Mouse (Mus musculus) macrophage (primary cell): ENCODE data around the gene Bcar3. TPM values are rescaled to one million over a fixed set of nuclear protein-coding genes. Genes with fewer than 3 reads are reported as not detected.
"Not testable (repeated sequence)": the region's sequence is repeated elsewhere in the genome, so short reads cannot be mapped to it uniquely, and the experiment has no call there.

Experiments
- H3K27ac ChIP-seq: fragments of 350-480 bp; formaldehyde crosslinking; 2 replicates; pipeline ENCODE4 v1.9.0; 2021
- H3K36me3 ChIP-seq: fragments of 350-480 bp; formaldehyde crosslinking; 2 replicates; pipeline ENCODE4 v1.9.0; 2021; ENCODE audit errors: inconsistent target
- H3K4me3 ChIP-seq: fragments of 350-480 bp; formaldehyde crosslinking; 2 replicates; pipeline ENCODE4 v1.9.0; 2021; ENCODE audit errors: inconsistent target
- H3K79me2 ChIP-seq: fragments of 350-480 bp; formaldehyde crosslinking; 2 replicates; pipeline ENCODE4 v1.9.0; 2021; ENCODE audit errors: inconsistent target
- WGBS: methylation state at CpG from one replicate; pipeline ENCODE4 v1.1.7; 2026; ENCODE audit warnings: inconsistent platforms; ENCODE audit not compliant: missing documents; 5-methylcytosine and 5-hydroxymethylcytosine counted together
- polyA plus RNA-seq: library from polyadenylated mRNA; stranded (reverse); fragments of 250-400 nt; gene quantifications from 3 replicates; pipeline ENCODE4 v1.2.4, GENCODE M21; 2018; ENCODE audit warnings: inconsistent platforms

Gene Bcar3
- polyA plus RNA-seq, 1 experiment from 2014 or later, result 14.2 TPM

- WGBS, result 1% methylated on average over 57 of the region's 57 CpGs
- H3K36me3 ChIP-seq, result peaks cover 39% of the 10 kb centered on the region
- H3K4me3 ChIP-seq, result peak within 1 kb of the TSS; percentile 95
- H3K79me2 ChIP-seq, result peaks cover 48% of the 10 kb centered on the region
- H3K27ac ChIP-seq, result peak within 1 kb of the TSS; percentile 51
Measured at GRCm38 (mm10) chr3:122274241-122275024, 19.5 kb upstream of the Bcar3 start, which contains the start of gene Dnttip2. Gene Dnttip2 (plus strand): TSS chr3:122274388.

GRCm38 (mm10) chr3:122275111-122275510 is 18.8 kb upstream of the Bcar3 start:
- H3K4me3 ChIP-seq, result peak overlapping the region; percentile 95
- H3K36me3 ChIP-seq, result peaks cover 45% of the 10 kb centered on the region
- peaks cover 50% of the 10 kb centered on the region for H3K79me2 ChIP-seq
- WGBS, result 83% methylated on average over 10 of the region's 10 CpGs
- H3K27ac ChIP-seq, result no peak overlapping the region

GRCm38 (mm10) chr3:122287195-122287594 is 6.7 kb upstream of the Bcar3 start:
- Histone ChIP-seq H3K4me3 (no peak overlapping the region), H3K27ac (no peak overlapping the region), H3K36me3 (peaks cover 32% of the 10 kb centered on the region), H3K79me2 (no peaks in the 10 kb centered on the region)
- WGBS, result 28% methylated on average over 5 of the region's 5 CpGs

GRCm38 (mm10) chr3:122288613-122289195 is 5.2 kb upstream of the Bcar3 start:
- H3K4me3 ChIP-seq, result no peak overlapping the region
- no peaks in the 10 kb centered on the region for H3K79me2 ChIP-seq
- WGBS, result 88% methylated on average over 5 of the region's 5 CpGs
- H3K36me3 ChIP-seq, result peaks cover 17% of the 10 kb centered on the region
- no peak overlapping the region for H3K27ac ChIP-seq

- H3K36me3 ChIP-seq, result peaks cover 11% of the 10 kb centered on the region
- H3K27ac ChIP-seq, H3K79me2 ChIP-seq, H3K4me3 ChIP-seq: not testable (repeated sequence)
- WGBS, result 87% methylated on average over 2 of the region's 4 CpGs
Measured at GRCm38 (mm10) chr3:122289344-122289743, 4.6 kb upstream of the Bcar3 start.

- no peaks in the 10 kb centered on the region for H3K79me2 ChIP-seq
- H3K4me3 ChIP-seq, result no peak overlapping the region
- 0% methylated on average over 7 of the region's 7 CpGs for WGBS
- no peaks in the 10 kb centered on the region for H3K36me3 ChIP-seq
- H3K27ac ChIP-seq, result peak overlapping the region; percentile 65
Measured at GRCm38 (mm10) chr3:122290696-122291095, 3.2 kb upstream of the Bcar3 start.

- WGBS, result 86% methylated on average over 12 of the region's 12 CpGs
- Histone ChIP-seq H3K79me2 (no peaks in the 10 kb centered on the region), H3K36me3 (no peaks in the 10 kb centered on the region), H3K27ac (peak overlapping the region; percentile 65), H3K4me3 (no peak overlapping the region)
Measured at GRCm38 (mm10) chr3:122291828-122292227, 2.1 kb upstream of the Bcar3 start.

- Histone ChIP-seq H3K4me3 (peak overlapping the region; percentile 4; the same call in 1 of the 2 replicates), H3K27ac (no peak overlapping the region), H3K79me2 (no peaks in the 10 kb centered on the region), H3K36me3 (no peaks in the 10 kb centered on the region)
- 17% methylated on average over 50 of the region's 54 CpGs for WGBS
Measured at GRCm38 (mm10) chr3:122292300-122293222, 1.4 kb upstream of the Bcar3 start.

- no peaks in the 10 kb centered on the region for H3K79me2 ChIP-seq
- H3K4me3 ChIP-seq, result peak overlapping the region; percentile 40
- under 1% methylated on average over 96 of the region's 105 CpGs for WGBS
- no peaks in the 10 kb centered on the region for H3K36me3 ChIP-seq
- H3K27ac ChIP-seq, result no peak overlapping the region
Measured at GRCm38 (mm10) chr3:122293223-122293953, 548 bp upstream of the Bcar3 start.

GRCm38 (mm10) chr3:122295511-122295910 is 1.6 kb downstream of the Bcar3 start:
- H3K36me3 ChIP-seq, result no peaks in the 10 kb centered on the region
- no peaks in the 10 kb centered on the region for H3K79me2 ChIP-seq
- no peak overlapping the region for H3K4me3 ChIP-seq
- H3K27ac ChIP-seq, result no peak overlapping the region
- WGBS, result 22% methylated on average over 5 of the region's 5 CpGs

GRCm38 (mm10) chr3:122296979-122297378 is 3.0 kb downstream of the Bcar3 start:
- Histone ChIP-seq H3K79me2 (no peaks in the 10 kb centered on the region), H3K36me3 (no peaks in the 10 kb centered on the region), H3K27ac (no peak overlapping the region), H3K4me3 (no peak overlapping the region)
- 93% methylated on average over 3 of the region's 5 CpGs for WGBS

GRCm38 (mm10) chr3:122300983-122301919 is 7.3 kb downstream of the Bcar3 start:
- no peaks in the 10 kb centered on the region for H3K79me2 ChIP-seq
- 42% methylated on average over 9 of the region's 9 CpGs for WGBS
- H3K36me3 ChIP-seq, result no peaks in the 10 kb centered on the region
- no peak overlapping the region for H3K4me3 ChIP-seq
- H3K27ac ChIP-seq, result peak overlapping the region; percentile 87

GRCm38 (mm10) chr3:122304560-122304959 is 10.6 kb downstream of the Bcar3 start:
- 86% methylated on average over 4 of the region's 4 CpGs for WGBS
- no peaks in the 10 kb centered on the region for H3K36me3 ChIP-seq
- no peaks in the 10 kb centered on the region for H3K79me2 ChIP-seq
- no peak overlapping the region for H3K4me3 ChIP-seq
- H3K27ac ChIP-seq, result no peak overlapping the region
